Mouse (Mus musculus) ES-Bruce4 (cell line): ENCODE results near the gene Ppp2r2c. TPM values are rescaled to one million over a fixed set of nuclear protein-coding genes. Genes with fewer than 3 reads are reported as not detected.
A peak's percentile ranks its signal among the peaks of the same experiment; 100 is the strongest.

ENCODE experiments used
- H3K27ac ChIP-seq: 2 replicates; pipeline ENCODE4 v1.5.1; 2012; ENCODE audit warnings: low read length, inconsistent platforms; ENCODE audit not compliant: insufficient read depth
- H3K27me3 ChIP-seq: 2 replicates; pipeline ENCODE4 v1.6.1; 2012; ENCODE audit warnings: mild to moderate bottlenecking, low read length, inconsistent platforms; ENCODE audit not compliant: control insufficient read depth, poor library complexity, insufficient read depth, severe bottlenecking
- H3K36me3 ChIP-seq: 2 replicates; pipeline ENCODE4 v1.6.1; 2012; ENCODE audit warnings: inconsistent platforms, mild to moderate bottlenecking, low read length, moderate library complexity; ENCODE audit not compliant: control insufficient read depth, poor library complexity, insufficient read depth, severe bottlenecking
- H3K4me1 ChIP-seq: one replicate; pipeline ENCODE4 v1.8.1; 2011; ENCODE audit warnings: low read length; ENCODE audit not compliant: control insufficient read depth, insufficient read depth
- H3K4me3 ChIP-seq: 2 replicates; pipeline ENCODE4 v1.5.1; 2011; ENCODE audit warnings: low read depth, mild to moderate bottlenecking, low read length
- H3K9ac ChIP-seq: 2 replicates; pipeline ENCODE4 v1.6.1; 2012; ENCODE audit warnings: low read depth, mild to moderate bottlenecking, inconsistent platforms; ENCODE audit not compliant: poor library complexity, severe bottlenecking
- H3K9me3 ChIP-seq: replicated peaks from 2 replicates; pipeline ENCODE4 v1.6.1; 2012; ENCODE audit warnings: mild to moderate bottlenecking, low read length, inconsistent platforms; ENCODE audit not compliant: control insufficient read depth, poor library complexity, insufficient read depth, severe bottlenecking
- CTCF ChIP-seq: IDR thresholded peaks from one replicate; pipeline ENCODE4 v1.8.1; 2011; ENCODE audit warnings: low read depth, low read length
- EP300 ChIP-seq: IDR thresholded peaks from 2 replicates; pipeline ENCODE4 v1.6.1; 2011; ENCODE audit warnings: low read depth, low read length; ENCODE audit not compliant: insufficient read depth
- POLR2A ChIP-seq: IDR thresholded peaks from one replicate; pipeline ENCODE4 v1.8.1; 2011; ENCODE audit warnings: low read length; ENCODE audit not compliant: insufficient read depth
- polyA plus RNA-seq: library from polyadenylated mRNA; stranded (reverse); fragments of >200 nt; gene quantifications from 2 replicates; pipeline ENCODE4 v1.2.4, GENCODE M21; 2011; ENCODE audit warnings: low read depth; ENCODE audit not compliant: missing spikeins, insufficient read depth, insufficient read length

Ppp2r2c gene
- polyA plus RNA-seq, 1 experiment = 14.6 TPM

GRCm38 (mm10) chr5:36861084-36861483, 7.2 kb upstream of the Ppp2r2c start:
- Histone ChIP-seq H3K27ac (no peak overlapping the region), H3K36me3 (no peaks in the 10 kb centered on the region), H3K9me3 (no peaks in the 10 kb centered on the region), H3K4me3 (no peak overlapping the region), H3K27me3 (no peaks in the 10 kb centered on the region), H3K9ac (no peak overlapping the region), H3K4me1 (no peaks in the 10 kb centered on the region)
- no peak for TF ChIP-seq CTCF
- no peak for TF ChIP-seq POLR2A
- no peak for TF ChIP-seq EP300

- TF ChIP-seq POLR2A (no peak), EP300 (no peak), CTCF (no peak)
- Histone ChIP-seq H3K27me3 (peaks cover 17% of the 10 kb centered on the region), H3K27ac (no peak overlapping the region), H3K9ac (no peak overlapping the region), H3K9me3 (no peaks in the 10 kb centered on the region), H3K36me3 (no peaks in the 10 kb centered on the region), H3K4me3 (no peak overlapping the region), H3K4me1 (no peaks in the 10 kb centered on the region)
Measured at GRCm38 (mm10) chr5:36866701-36867250, 1.5 kb upstream of the Ppp2r2c start.

GRCm38 (mm10) chr5:36867561-36867960, 752 bp upstream of the Ppp2r2c start:
- no peaks in the 10 kb centered on the region for H3K9me3 ChIP-seq
- TF ChIP-seq POLR2A (no peak), CTCF (no peak), EP300 (no peak)
- H3K27ac ChIP-seq = no peak overlapping the region
- H3K4me1 ChIP-seq = no peaks in the 10 kb centered on the region
- no peaks in the 10 kb centered on the region for H3K36me3 ChIP-seq
- H3K4me3 ChIP-seq = no peak overlapping the region
- peaks cover 17% of the 10 kb centered on the region for H3K27me3 ChIP-seq
- no peak overlapping the region for H3K9ac ChIP-seq

GRCm38 (mm10) chr5:36869186-36869577, 869 bp downstream of the Ppp2r2c start:
- peaks cover 17% of the 10 kb centered on the region for H3K27me3 ChIP-seq
- no peaks in the 10 kb centered on the region for H3K36me3 ChIP-seq
- H3K9me3 ChIP-seq = no peaks in the 10 kb centered on the region
- H3K27ac ChIP-seq = no peak overlapping the region
- H3K9ac ChIP-seq = peak overlapping the region; percentile 79
- no peak for TF ChIP-seq CTCF
- TF ChIP-seq EP300 = no peak
- TF ChIP-seq POLR2A = no peak
- H3K4me1 ChIP-seq = no peaks in the 10 kb centered on the region
- peak overlapping the region; percentile 55 for H3K4me3 ChIP-seq

- H3K4me1 ChIP-seq = no peaks in the 10 kb centered on the region
- H3K9me3 ChIP-seq = no peaks in the 10 kb centered on the region
- H3K4me3 ChIP-seq = peak overlapping the region; percentile 55
- H3K36me3 ChIP-seq = no peaks in the 10 kb centered on the region
- TF ChIP-seq CTCF (no peak), POLR2A (no peak), EP300 (no peak)
- H3K27me3 ChIP-seq = peaks cover 17% of the 10 kb centered on the region
- H3K27ac ChIP-seq = no peak overlapping the region
- peak overlapping the region; percentile 79 for H3K9ac ChIP-seq
Measured at GRCm38 (mm10) chr5:36869578-36870236, 1.4 kb downstream of the Ppp2r2c start.

- no peaks in the 10 kb centered on the region for H3K9me3 ChIP-seq
- no peak overlapping the region for H3K9ac ChIP-seq
- TF ChIP-seq POLR2A = no peak
- TF ChIP-seq EP300 = no peak
- TF ChIP-seq CTCF = no peak
- H3K36me3 ChIP-seq = no peaks in the 10 kb centered on the region
- no peak overlapping the region for H3K27ac ChIP-seq
- peaks cover 17% of the 10 kb centered on the region for H3K27me3 ChIP-seq
- no peak overlapping the region for H3K4me3 ChIP-seq
- no peaks in the 10 kb centered on the region for H3K4me1 ChIP-seq
Measured at GRCm38 (mm10) chr5:36870916-36871315, 2.6 kb downstream of the Ppp2r2c start.
